16 mouse cellular contexts compared by ENCODE assay signal in genomic region chr5:73206722-73207121, GRCm38 (mm10). TPM values are rescaled to one million over a fixed set of nuclear protein-coding genes. Genes with fewer than 3 reads are reported as not detected.
DNase-seq lines count a peak whose midpoint lies in the region; ATAC-seq lines count a peak whose summit lies in the region.
"Had no signal": no experiment of that assay in that cellular context is flagged by ENCODE, and none has a peak within 500 bp of the region (broad histone marks: within the 10 kb centered on the region; RNA-seq: fewer than 3 reads in every experiment).

No protein-coding gene starts in this region.

- 40% methylated on average over 9 of the region's 9 CpGs for WGBS in liver, embryonic 15.5 days (ENCODE audit: insufficient replicate concordance)
- WGBS in midbrain, embryonic 10.5 days = 90% methylated on average over 9 of the region's 9 CpGs

- H3K4me1 ChIP-seq in liver, embryonic 15.5 days (replicated peaks) = peaks cover 26% of the 10 kb centered on the region
- H3K4me1 ChIP-seq in midbrain, embryonic 10.5 days = peaks cover 13% of the 10 kb centered on the region; the same call in 1 of the 2 replicates
- H3K4me1 ChIP-seq: lung, embryonic 15.5 days had no signal

- no peak overlapping the region for H3K4me3 ChIP-seq in liver, embryonic 15.5 days (replicated peaks)
- H3K4me3 ChIP-seq in midbrain, embryonic 10.5 days = no peak overlapping the region
- H3K4me3 ChIP-seq: forebrain, embryonic 12.5 days; limb, embryonic 13.5 days; lung, embryonic 15.5 days had no signal

- intact Hi-C loops in heart, postnatal 14 days (cut with DNase I) = no loop called here

- H3K27me3 ChIP-seq in liver, embryonic 15.5 days = no peaks in the 10 kb centered on the region
- no peaks in the 10 kb centered on the region for H3K27me3 ChIP-seq in midbrain, embryonic 10.5 days (ENCODE audit: low read depth, poor library complexity, severe bottlenecking)
- H3K27me3 ChIP-seq: forebrain, embryonic 12.5 days; limb, embryonic 13.5 days; lung, embryonic 15.5 days had no signal

- no peak for ATAC-seq in liver, embryonic 15.5 days (ENCODE audit: insufficient read depth)
- peak; percentile 12 for ATAC-seq in inflammation-experienced regulatory T-cells, adult 6 months
- ATAC-seq: hindbrain, embryonic 16.5 days had no signal

- peaks cover 9% of the 10 kb centered on the region for H3K36me3 ChIP-seq in liver, embryonic 15.5 days (replicated peaks)
- peaks cover 37% of the 10 kb centered on the region for H3K36me3 ChIP-seq in midbrain, embryonic 10.5 days

- H3K9me3 ChIP-seq in liver, embryonic 15.5 days (replicated peaks) = no peaks in the 10 kb centered on the region
- H3K9me3 ChIP-seq in midbrain, embryonic 10.5 days (replicated peaks) = no peaks in the 10 kb centered on the region
- H3K9me3 ChIP-seq: forebrain, embryonic 12.5 days; G1E; limb, embryonic 13.5 days; lung, embryonic 15.5 days had no signal

- H3K27ac ChIP-seq in liver, embryonic 15.5 days (replicated peaks) = peak overlapping the region; percentile 14; the same call in 1 of the 2 replicates
- H3K27ac ChIP-seq in midbrain, embryonic 10.5 days (replicated peaks) = no peak overlapping the region
- H3K27ac ChIP-seq: forebrain, embryonic 12.5 days; limb, embryonic 13.5 days; lung, embryonic 15.5 days had no signal

- H3K4me2 ChIP-seq in liver, embryonic 15.5 days = no peak overlapping the region
- H3K4me2 ChIP-seq: forebrain, embryonic 12.5 days; limb, embryonic 13.5 days; lung, embryonic 15.5 days had no signal

- DNase-seq in heart, adult 11 months = peak; percentile 53
- DNase-seq in heart, postnatal 14 days = no peak
- DNase-seq in liver = no peak
- peak; percentile 54 to 65 for DNase-seq in thymus, postnatal 36 days
- no peak for DNase-seq in midbrain, embryonic 10.5 days (ENCODE audit: low spot score)
- no peak for DNase-seq in gastrocnemius, adult 18-20 months (ENCODE audit: low spot score)
- DNase-seq: adrenal gland, postnatal 14 days; cerebellum, postnatal 36 days; kidney, adult 9 months had no signal

- H3K9ac ChIP-seq in liver, embryonic 15.5 days = no peak overlapping the region
- H3K9ac ChIP-seq: forebrain, embryonic 12.5 days; limb, embryonic 13.5 days; lung, embryonic 15.5 days had no signal

RNA-seq across cellular contexts. Expression of gene Fryl, which starts 49.7 kb away (rescaled TPM):
- 10 to 100 TPM; 45.9 to 50.9 TPM for total RNA-seq in heart, postnatal 14 days (2021)
- 46.2 and 47.2 TPM in 2 replicates for polyA plus RNA-seq in liver, embryonic 15.5 days (2015; fragmentation: Nextera tagmentation; extraction: Ambion mirVana)
- 100 to 1,000 TPM in 2 of 3 experiments, 10 to 100 TPM in 1; 87.2 to 121 (median 114) TPM for polyA plus RNA-seq in inflammation-experienced regulatory T-cells, adult 6 months (2017; shearing (Covaris generic))
- polyA plus RNA-seq in midbrain, embryonic 10.5 days (2016; fragmentation: Nextera tagmentation; extraction: Ambion mirVana) = 23.7 and 30.8 TPM in 2 replicates
- total RNA-seq in gastrocnemius, adult 18-20 months (2021) = 10 to 100 TPM; 13.5 to 14.0 TPM

Comparison
In these comparisons a context has a peak if more than half of its experiments do, and no peak if none do; other contexts are left out.
1. DNase-seq: peak in heart, adult 11 months (single experiment) and thymus, postnatal 36 days (2 of 2); none in heart, postnatal 14 days (0 of 2), liver (single experiment), midbrain, embryonic 10.5 days (single experiment) and gastrocnemius, adult 18-20 months (single experiment).